Mouse (Mus musculus) frontal cortex, adult 2 months (tissue): Measurements from ENCODE around the gene Tas2r135. TPM values are rescaled to one million over a fixed set of nuclear protein-coding genes. Genes with fewer than 3 reads are reported as not detected.

Source experiments
- DNase-seq, 2 experiments: peaks; one replicate each; pipeline ENCODE4 v3.0.0; 2022; ENCODE audit warnings: low spot score in 1 of 2; ENCODE audit errors: extremely low spot score in 1 of 2
- polyA plus RNA-seq: library from polyadenylated mRNA; depleted of rRNA; stranded (reverse); fragments of >200 nt; gene quantifications from 2 replicates; pipeline ENCODE4 v1.2.3, GENCODE M21; 2012; rRNA removed

Gene Tas2r135
- 0.08 and 0.14 TPM in 2 replicates for polyA plus RNA-seq

- DNase-seq = no peak
Observed at GRCm38 (mm10) chr6:42405134-42405533, at the start of gene Tas2r135. Gene Tas2r135, plus strand, starts transcription at chr6:42405434.

GRCm38 (mm10) chr6:42355794-42356600, 49.2 kb upstream of the Tas2r135 start:
- no peak for DNase-seq

GRCm38 (mm10) chr6:42356913-42357312, 48.3 kb upstream of the Tas2r135 start:
- no peak for DNase-seq

GRCm38 (mm10) chr6:42357901-42358300, 47.3 kb upstream of the Tas2r135 start:
- DNase-seq = no peak

GRCm38 (mm10) chr6:42358901-42359300, 46.3 kb upstream of the Tas2r135 start:
- DNase-seq = no peak

- no peak for DNase-seq
Observed at GRCm38 (mm10) chr6:42359364-42360147, 45.7 kb upstream of the Tas2r135 start.

- DNase-seq = no peak
Observed at GRCm38 (mm10) chr6:42360231-42360840, 44.9 kb upstream of the Tas2r135 start.

GRCm38 (mm10) chr6:42361041-42361895, 44.0 kb upstream of the Tas2r135 start:
- no peak for DNase-seq

GRCm38 (mm10) chr6:42362074-42362473, 43.2 kb upstream of the Tas2r135 start:
- no peak for DNase-seq

GRCm38 (mm10) chr6:42362497-42362896, 42.7 kb upstream of the Tas2r135 start:
- DNase-seq = no peak

- no peak for DNase-seq
Observed at GRCm38 (mm10) chr6:42362974-42363373, 42.3 kb upstream of the Tas2r135 start.

GRCm38 (mm10) chr6:42364066-42364465, 41.2 kb upstream of the Tas2r135 start:
- no peak for DNase-seq

GRCm38 (mm10) chr6:42364607-42365006, 40.6 kb upstream of the Tas2r135 start:
- DNase-seq = no peak

- no peak for DNase-seq
Observed at GRCm38 (mm10) chr6:42365215-42365614, 40.0 kb upstream of the Tas2r135 start.

- DNase-seq = no peak
Observed at GRCm38 (mm10) chr6:42369870-42370269, 35.4 kb upstream of the Tas2r135 start.

- no peak for DNase-seq
Observed at GRCm38 (mm10) chr6:42370630-42371363, 34.4 kb upstream of the Tas2r135 start.

GRCm38 (mm10) chr6:42372001-42372400, 33.2 kb upstream of the Tas2r135 start:
- DNase-seq = no peak

- DNase-seq = no peak
Observed at GRCm38 (mm10) chr6:42372421-42372815, 32.8 kb upstream of the Tas2r135 start.

GRCm38 (mm10) chr6:42372816-42373547, 32.3 kb upstream of the Tas2r135 start, which contains the start of gene Epha1:
Gene Epha1, minus strand, starts transcription at chr6:42373268.
- peak in 1 of 2 experiments; percentile 70 for DNase-seq
